Mouse (Mus musculus) megakaryocyte progenitor cell, adult 5-6 weeks (primary cell): Measurements from ENCODE around the gene Tmem131l. TPM values are rescaled to one million over a fixed set of nuclear protein-coding genes. Genes with fewer than 3 reads are reported as not detected.

Experiments
- ATAC-seq: replicated peaks from 2 replicates; pipeline ENCODE4 v1.8.0; 2016; ENCODE audit warnings: mild to moderate bottlenecking, moderate TSS enrichment, inconsistent platforms; ENCODE audit not compliant: poor library complexity
- total RNA-seq, 2 experiments: library from RNA; stranded (forward) in 1 of 2; stranded (reverse) in 1 of 2; fragments of 157-497, 149-512 nt in 1 of 2; fragments of 200-1000 nt in 1 of 2; gene quantifications; 2 replicates each; pipeline versions ENCODE4 v1.2.3 to v1.2.4; 2015 to 2017

Gene Tmem131l
- total RNA-seq (2015), result 61.4 and 62.0 TPM in 2 replicates
- total RNA-seq (2017), result 28.3 and 34.7 TPM in 2 replicates

GRCm38 (mm10) chr3:84039646-84040475 lies at the start of gene Tmem131l:
Gene Tmem131l, minus strand, starts transcription at chr3:84040175.
- ATAC-seq, result peak; percentile 57

- no peak for ATAC-seq
These were observed 46.9 kb upstream of the Tmem131l start for GRCm38 (mm10) chr3:84086921-84087320.

- ATAC-seq, result no peak
These were observed 46.4 kb upstream of the Tmem131l start for GRCm38 (mm10) chr3:84086337-84086736.

GRCm38 (mm10) chr3:84085429-84085828 lies 45.5 kb upstream of the Tmem131l start:
- ATAC-seq, result no peak

- ATAC-seq, result no peak
These were observed 41.3 kb upstream of the Tmem131l start for GRCm38 (mm10) chr3:84081208-84081722.

GRCm38 (mm10) chr3:84080074-84080473 lies 40.1 kb upstream of the Tmem131l start:
- ATAC-seq, result no peak

- no peak for ATAC-seq
These were observed 37.5 kb upstream of the Tmem131l start for GRCm38 (mm10) chr3:84077505-84077904.

GRCm38 (mm10) chr3:84076543-84077332 lies 36.8 kb upstream of the Tmem131l start:
- peak; percentile 82 for ATAC-seq

GRCm38 (mm10) chr3:84075516-84075915 lies 35.5 kb upstream of the Tmem131l start:
- ATAC-seq, result no peak

- no peak for ATAC-seq
These were observed 34.8 kb upstream of the Tmem131l start for GRCm38 (mm10) chr3:84074777-84075176.

- ATAC-seq, result no peak
These were observed 31.7 kb upstream of the Tmem131l start for GRCm38 (mm10) chr3:84071641-84072040.

GRCm38 (mm10) chr3:84070811-84071210 lies 30.8 kb upstream of the Tmem131l start:
- no peak for ATAC-seq

GRCm38 (mm10) chr3:84068831-84069709 lies 29.1 kb upstream of the Tmem131l start:
- peak; percentile 89 for ATAC-seq

GRCm38 (mm10) chr3:84065825-84066224 lies 25.9 kb upstream of the Tmem131l start:
- ATAC-seq, result no peak

GRCm38 (mm10) chr3:84063369-84063914 lies 23.5 kb upstream of the Tmem131l start:
- peak; percentile 93 for ATAC-seq

GRCm38 (mm10) chr3:84061523-84062453 lies 21.8 kb upstream of the Tmem131l start:
- peak; percentile 31 for ATAC-seq

- no peak for ATAC-seq
These were observed 21.0 kb upstream of the Tmem131l start for GRCm38 (mm10) chr3:84060946-84061345.

GRCm38 (mm10) chr3:84060128-84060527 lies 20.2 kb upstream of the Tmem131l start:
- no peak for ATAC-seq

GRCm38 (mm10) chr3:84059676-84060075 lies 19.7 kb upstream of the Tmem131l start:
- ATAC-seq, result no peak
